Mouse (Mus musculus) adrenal gland, postnatal 36 days (tissue): ENCODE results near the gene Trpm7. TPM values are rescaled to one million over a fixed set of nuclear protein-coding genes. Genes with fewer than 3 reads are reported as not detected.

Experiments
- DNase-seq, 2 experiments: peaks; one replicate each; pipeline ENCODE4 v3.0.0; 2021; ENCODE audit warnings: mixed read lengths in 1 of 2
- total RNA-seq, 2 experiments: library from RNA; stranded (reverse); gene quantifications; 2 replicates each; pipeline ENCODE4 v1.2.3; 2021

Trpm7 gene
- total RNA-seq, 2 experiments from 2014 or later: 42.1 to 43.6 TPM

GRCm38 (mm10) chr2:126816644-126817347, 59.2 kb downstream of the Trpm7 start:
- no peak for DNase-seq

GRCm38 (mm10) chr2:126815822-126816221, 60.2 kb downstream of the Trpm7 start:
- DNase-seq: no peak

GRCm38 (mm10) chr2:126801980-126802379, 74.0 kb downstream of the Trpm7 start:
- DNase-seq: no peak

- no peak for DNase-seq
Measured at GRCm38 (mm10) chr2:126798455-126798854, 77.6 kb downstream of the Trpm7 start.

- no peak for DNase-seq
Measured at GRCm38 (mm10) chr2:126795708-126796107, 80.3 kb downstream of the Trpm7 start.

GRCm38 (mm10) chr2:126792611-126793010, 83.4 kb downstream of the Trpm7 start:
- DNase-seq: no peak

GRCm38 (mm10) chr2:126787721-126788342, 88.2 kb downstream of the Trpm7 start:
- DNase-seq: no peak

- no peak for DNase-seq
Measured at GRCm38 (mm10) chr2:126783370-126783769, 92.7 kb downstream of the Trpm7 start, which contains the start of gene Usp50. TSS of gene Usp50 (minus strand) at chr2:126783470.

- peak; percentile 64 to 80 for DNase-seq
Measured at GRCm38 (mm10) chr2:126782433-126782832, 93.6 kb downstream of the Trpm7 start.

GRCm38 (mm10) chr2:126781478-126781877, 94.6 kb downstream of the Trpm7 start:
- no peak for DNase-seq

GRCm38 (mm10) chr2:126780286-126780685, 95.7 kb downstream of the Trpm7 start:
- no peak for DNase-seq

GRCm38 (mm10) chr2:126778806-126779205, 97.2 kb downstream of the Trpm7 start:
- peak in 1 of 2 experiments; percentile 15 for DNase-seq

GRCm38 (mm10) chr2:126776416-126776815, 99.6 kb downstream of the Trpm7 start:
- DNase-seq: no peak

GRCm38 (mm10) chr2:126775951-126776350, 100.1 kb downstream of the Trpm7 start:
- no peak for DNase-seq

- DNase-seq: no peak
Measured at GRCm38 (mm10) chr2:126772217-126772616, 103.8 kb downstream of the Trpm7 start.

GRCm38 (mm10) chr2:126769431-126770181, 106.4 kb downstream of the Trpm7 start:
- DNase-seq: peak in 1 of 2 experiments; percentile 36

- no peak for DNase-seq
Measured at GRCm38 (mm10) chr2:126768194-126768593, 107.8 kb downstream of the Trpm7 start.

- no peak for DNase-seq
Measured at GRCm38 (mm10) chr2:126767599-126767998, 108.4 kb downstream of the Trpm7 start.

GRCm38 (mm10) chr2:126765867-126766582, 110.0 kb downstream of the Trpm7 start:
- DNase-seq: no peak

GRCm38 (mm10) chr2:126759351-126759750, 116.7 kb downstream of the Trpm7 start:
- DNase-seq: no peak

GRCm38 (mm10) chr2:126755664-126756063, 120.4 kb downstream of the Trpm7 start:
- DNase-seq: no peak

- DNase-seq: no peak
Measured at GRCm38 (mm10) chr2:126743389-126743788, 132.6 kb downstream of the Trpm7 start.
